Mouse (Mus musculus): ENCODE measurements around the gene Wrb. TPM values are rescaled to one million over a fixed set of nuclear protein-coding genes. Genes with fewer than 3 reads are reported as not detected.

Wrb gene
- polyA plus RNA-seq, 1 experiment = 58.0 TPM

DNA sequence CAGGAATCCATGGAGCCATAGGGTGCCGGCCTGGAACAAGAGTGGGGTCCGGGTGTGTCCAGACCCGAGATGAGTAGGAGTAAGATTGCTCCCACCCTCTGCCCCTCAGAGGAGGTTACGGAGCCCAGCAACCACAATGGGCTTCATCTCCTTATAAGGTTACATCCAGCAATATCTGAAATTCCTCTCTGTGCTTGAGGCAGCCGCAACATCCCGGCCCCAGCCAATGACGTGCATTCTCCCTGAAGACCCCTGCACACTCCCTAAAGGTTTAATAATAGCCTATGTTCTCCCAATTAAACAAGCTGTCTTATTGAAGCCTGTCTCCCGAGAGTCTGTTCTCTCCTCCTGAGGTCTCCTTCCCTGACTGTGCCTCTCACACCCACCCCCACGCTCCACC, 4.1 kb downstream of the Wrb start:
- Histone ChIP-seq H3K4me3 (ENCODE audit: insufficient read depth, poor library complexity, severe bottlenecking) (no peak overlapping the region), H3K79me2 (ENCODE audit: control insufficient read depth, insufficient read depth) (peaks cover 70% of the 10 kb centered on the region), H3K79me3 (ENCODE audit: low read depth) (peaks cover 33% of the 10 kb centered on the region), H3K27me3 (ENCODE audit: control insufficient read depth, insufficient read depth, insufficient read length) (no peaks in the 10 kb centered on the region), H3ac (ENCODE audit: control insufficient read depth, insufficient read length, low read depth) (peak overlapping the region; percentile 31), H3K36me3 (ENCODE audit: control insufficient read depth, insufficient read depth) (peaks cover 16% of the 10 kb centered on the region)
- no peak for TF ChIP-seq MYOD1 (IDR thresholded peaks at IDR 0.05; ENCODE audit: control insufficient read depth, insufficient read length, low read depth)
- TF ChIP-seq MYOG (IDR thresholded peaks at IDR 0.05; ENCODE audit: control insufficient read depth, extremely low read depth, insufficient read length) = no peak
- no peak for TF ChIP-seq MAX (IDR thresholded peaks at IDR 0.05)
- no peak for TF ChIP-seq USF1 (IDR thresholded peaks at IDR 0.05; ENCODE audit: low read depth)
- no peak for TF ChIP-seq FOSL1 (IDR thresholded peaks at IDR 0.05; ENCODE audit: insufficient read depth, low read length, poor library complexity, severe bottlenecking)
- TF ChIP-seq CEBPB (IDR thresholded peaks at IDR 0.05; ENCODE audit: low read depth) = no peak
- TF ChIP-seq CTCF (IDR thresholded peaks at IDR 0.05; ENCODE audit: control insufficient read depth, insufficient read depth, insufficient read length) = no peak

DNA sequence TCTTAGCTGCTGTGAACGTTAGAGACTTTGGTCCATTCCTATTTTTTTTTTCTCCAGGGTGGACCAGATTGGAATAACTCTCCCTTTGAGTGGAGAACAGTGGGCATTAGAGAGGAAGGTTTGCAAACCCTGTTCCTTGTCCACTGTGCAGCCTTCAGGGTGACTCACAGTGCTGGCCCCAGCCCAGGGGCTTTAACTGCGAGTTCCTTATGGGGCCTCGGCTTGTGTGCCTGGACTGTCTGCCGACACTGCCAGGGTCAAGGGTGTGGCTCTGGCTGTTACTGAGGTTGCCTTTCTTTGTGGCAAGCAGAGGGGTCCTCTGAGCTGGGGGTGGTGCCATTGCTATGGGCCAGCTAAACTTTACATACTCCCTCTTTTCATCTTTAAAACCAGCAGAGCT, 5.8 kb downstream of the Wrb start:
- no peak overlapping the region for H3K4me3 ChIP-seq (ENCODE audit: insufficient read depth, poor library complexity, severe bottlenecking)
- H3K27me3 ChIP-seq (ENCODE audit: control insufficient read depth, insufficient read depth, insufficient read length) = no peaks in the 10 kb centered on the region
- no peak overlapping the region for H3ac ChIP-seq (ENCODE audit: control insufficient read depth, insufficient read length, low read depth)
- H3K79me2 ChIP-seq (ENCODE audit: control insufficient read depth, insufficient read depth) = peaks cover 64% of the 10 kb centered on the region
- TF ChIP-seq FOSL1 (IDR thresholded peaks at IDR 0.05; ENCODE audit: insufficient read depth, low read length, poor library complexity, severe bottlenecking) (no peak), USF1 (IDR thresholded peaks at IDR 0.05; ENCODE audit: low read depth) (no peak), CTCF (IDR thresholded peaks at IDR 0.05; ENCODE audit: control insufficient read depth, insufficient read depth, insufficient read length) (no peak), MYOG (IDR thresholded peaks at IDR 0.05; ENCODE audit: control insufficient read depth, extremely low read depth, insufficient read length) (no peak), MAX (IDR thresholded peaks at IDR 0.05) (no peak), CEBPB (IDR thresholded peaks at IDR 0.05; ENCODE audit: low read depth) (no peak), MYOD1 (IDR thresholded peaks at IDR 0.05; ENCODE audit: control insufficient read depth, insufficient read length, low read depth) (no peak)
- H3K79me3 ChIP-seq (ENCODE audit: low read depth) = peaks cover 27% of the 10 kb centered on the region
- H3K36me3 ChIP-seq (ENCODE audit: control insufficient read depth, insufficient read depth) = peaks cover 25% of the 10 kb centered on the region

DNA sequence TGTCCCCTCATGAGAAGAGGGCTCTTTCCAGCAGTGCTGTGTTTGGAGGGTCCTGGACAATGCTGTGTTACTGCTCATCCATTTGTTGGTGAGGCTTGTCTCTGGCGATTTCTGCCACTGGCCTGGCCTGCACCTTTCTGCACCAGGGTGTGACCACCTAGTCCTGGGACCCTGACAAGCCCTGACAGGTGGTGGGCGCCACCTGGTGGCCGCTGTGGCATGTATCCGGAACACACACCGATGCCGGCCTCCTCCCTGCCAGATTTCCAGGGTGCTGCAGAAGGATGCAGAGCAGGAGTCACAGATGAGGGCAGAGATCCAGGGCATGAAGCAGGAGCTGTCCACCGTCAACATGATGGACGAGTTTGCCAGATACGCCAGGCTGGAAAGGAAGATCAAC, 6.3 kb downstream of the Wrb start:
- Histone ChIP-seq H3K36me3 (ENCODE audit: control insufficient read depth, insufficient read depth) (peaks cover 25% of the 10 kb centered on the region), H3K4me3 (ENCODE audit: insufficient read depth, poor library complexity, severe bottlenecking) (no peak overlapping the region), H3ac (ENCODE audit: control insufficient read depth, insufficient read length, low read depth) (peak overlapping the region; percentile 52), H3K79me2 (ENCODE audit: control insufficient read depth, insufficient read depth) (peaks cover 59% of the 10 kb centered on the region), H3K27me3 (ENCODE audit: control insufficient read depth, insufficient read depth, insufficient read length) (no peaks in the 10 kb centered on the region), H3K79me3 (ENCODE audit: low read depth) (peaks cover 22% of the 10 kb centered on the region)
- peak; percentile 91 for TF ChIP-seq CTCF (IDR thresholded peaks at IDR 0.05; ENCODE audit: control insufficient read depth, insufficient read depth, insufficient read length)
- TF ChIP-seq MYOD1 (IDR thresholded peaks at IDR 0.05; ENCODE audit: control insufficient read depth, insufficient read length, low read depth) = peak; percentile 30
- TF ChIP-seq USF1 (IDR thresholded peaks at IDR 0.05; ENCODE audit: low read depth) = no peak

DNA sequence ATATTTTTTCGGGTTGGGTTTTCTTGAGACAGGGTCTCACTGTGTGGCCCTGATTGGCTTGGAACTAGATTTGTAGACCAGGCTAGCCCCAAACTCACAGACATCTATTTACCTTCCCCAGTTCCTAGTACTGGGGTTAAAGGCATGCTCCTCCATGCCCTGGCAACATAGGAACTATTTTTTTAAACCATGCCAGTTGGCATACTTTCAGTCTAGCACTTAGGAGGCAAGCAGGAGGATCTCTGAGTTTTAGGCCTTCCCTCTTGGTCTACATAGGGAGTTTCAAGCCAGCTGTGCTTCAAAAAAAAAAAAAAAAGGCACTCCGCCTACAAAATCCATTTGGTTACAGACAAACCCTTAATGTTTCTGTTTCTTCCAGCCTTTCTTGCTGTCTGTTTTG, 9.3 kb downstream of the Wrb start:
- no peak overlapping the region for H3ac ChIP-seq (ENCODE audit: control insufficient read depth, insufficient read length, low read depth)
- no peak overlapping the region for H3K4me3 ChIP-seq (ENCODE audit: insufficient read depth, poor library complexity, severe bottlenecking)
- H3K79me2 ChIP-seq (ENCODE audit: control insufficient read depth, insufficient read depth) = peaks cover 30% of the 10 kb centered on the region
- peaks cover 10% of the 10 kb centered on the region for H3K79me3 ChIP-seq (ENCODE audit: low read depth)
- TF ChIP-seq CEBPB (IDR thresholded peaks at IDR 0.05; ENCODE audit: low read depth) (no peak), MAX (IDR thresholded peaks at IDR 0.05) (no peak), FOSL1 (IDR thresholded peaks at IDR 0.05; ENCODE audit: insufficient read depth, low read length, poor library complexity, severe bottlenecking) (no peak), MYOD1 (IDR thresholded peaks at IDR 0.05; ENCODE audit: control insufficient read depth, insufficient read length, low read depth) (no peak), MYOG (IDR thresholded peaks at IDR 0.05; ENCODE audit: control insufficient read depth, extremely low read depth, insufficient read length) (no peak), CTCF (IDR thresholded peaks at IDR 0.05; ENCODE audit: control insufficient read depth, insufficient read depth, insufficient read length) (no peak), USF1 (IDR thresholded peaks at IDR 0.05; ENCODE audit: low read depth) (no peak)
- no peaks in the 10 kb centered on the region for H3K27me3 ChIP-seq (ENCODE audit: control insufficient read depth, insufficient read depth, insufficient read length)
- H3K36me3 ChIP-seq (ENCODE audit: control insufficient read depth, insufficient read depth) = peaks cover 43% of the 10 kb centered on the region

DNA sequence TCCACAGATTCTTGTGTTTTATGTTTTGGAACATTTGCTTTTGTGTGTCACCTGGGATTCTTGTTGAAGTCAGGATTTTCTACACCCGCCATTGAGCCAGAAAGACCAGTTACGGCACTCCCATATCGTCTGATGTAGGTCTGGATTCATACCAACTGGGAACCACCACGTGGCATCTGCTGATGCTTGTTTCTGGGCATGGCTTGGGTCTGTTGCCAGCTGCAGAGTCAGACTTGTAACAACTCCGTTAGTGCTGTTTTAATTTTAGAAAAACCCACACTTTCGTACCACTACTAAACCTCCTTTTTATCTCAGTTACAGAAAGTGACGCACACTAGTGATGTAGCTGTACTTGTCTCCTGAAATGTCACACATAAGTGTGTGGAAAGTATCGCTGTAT, 10.8 kb downstream of the Wrb start:
- Histone ChIP-seq H3K27me3 (ENCODE audit: control insufficient read depth, insufficient read depth, insufficient read length) (no peaks in the 10 kb centered on the region), H3K4me3 (ENCODE audit: insufficient read depth, poor library complexity, severe bottlenecking) (no peak overlapping the region), H3K79me3 (ENCODE audit: low read depth) (no peaks in the 10 kb centered on the region), H3ac (ENCODE audit: control insufficient read depth, insufficient read length, low read depth) (no peak overlapping the region), H3K79me2 (ENCODE audit: control insufficient read depth, insufficient read depth) (peaks cover 16% of the 10 kb centered on the region), H3K36me3 (ENCODE audit: control insufficient read depth, insufficient read depth) (peaks cover 43% of the 10 kb centered on the region)
- TF ChIP-seq MYOD1 (IDR thresholded peaks at IDR 0.05; ENCODE audit: control insufficient read depth, insufficient read length, low read depth) (no peak), MAX (IDR thresholded peaks at IDR 0.05) (no peak), FOSL1 (IDR thresholded peaks at IDR 0.05; ENCODE audit: insufficient read depth, low read length, poor library complexity, severe bottlenecking) (no peak), CTCF (IDR thresholded peaks at IDR 0.05; ENCODE audit: control insufficient read depth, insufficient read depth, insufficient read length) (no peak)

DNA sequence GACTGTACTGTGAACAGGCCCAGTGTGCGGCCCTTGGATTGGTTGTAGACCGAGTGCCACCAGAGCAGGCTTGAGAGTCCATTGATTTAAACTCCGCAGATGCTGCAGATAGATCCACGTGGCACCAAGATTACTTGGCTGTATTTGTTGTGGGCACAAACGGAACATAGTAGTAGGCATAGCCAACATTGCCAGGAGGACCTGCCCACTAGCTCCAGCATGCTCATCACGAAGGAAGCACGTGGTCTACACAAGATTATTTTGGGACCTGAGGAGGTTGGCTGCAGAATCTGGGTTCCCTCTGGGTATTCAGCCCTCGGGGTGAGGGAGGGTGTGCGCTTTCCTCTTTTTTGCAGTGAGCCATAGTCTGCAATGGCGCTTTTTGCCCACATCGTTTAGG, 12.0 kb downstream of the Wrb start:
- no peaks in the 10 kb centered on the region for H3K79me3 ChIP-seq (ENCODE audit: low read depth)
- no peaks in the 10 kb centered on the region for H3K27me3 ChIP-seq (ENCODE audit: control insufficient read depth, insufficient read depth, insufficient read length)
- H3K79me2 ChIP-seq (ENCODE audit: control insufficient read depth, insufficient read depth) = peaks cover 14% of the 10 kb centered on the region
- H3K4me3 ChIP-seq (ENCODE audit: insufficient read depth, poor library complexity, severe bottlenecking) = no peak overlapping the region
- TF ChIP-seq CTCF (IDR thresholded peaks at IDR 0.05; ENCODE audit: control insufficient read depth, insufficient read depth, insufficient read length) (no peak), MAX (IDR thresholded peaks at IDR 0.05) (no peak), FOSL1 (IDR thresholded peaks at IDR 0.05; ENCODE audit: insufficient read depth, low read length, poor library complexity, severe bottlenecking) (no peak), MYOD1 (IDR thresholded peaks at IDR 0.05; ENCODE audit: control insufficient read depth, insufficient read length, low read depth) (no peak), USF1 (IDR thresholded peaks at IDR 0.05; ENCODE audit: low read depth) (no peak)
- H3K36me3 ChIP-seq (ENCODE audit: control insufficient read depth, insufficient read depth) = peaks cover 43% of the 10 kb centered on the region
- no peak overlapping the region for H3ac ChIP-seq (ENCODE audit: control insufficient read depth, insufficient read length, low read depth)
